Mouse (Mus musculus) right cerebral cortex, postnatal 14 days (tissue): ENCODE measurements around the gene Gm13691.
"Not testable (repeated sequence)": the region's sequence is repeated elsewhere in the genome, so short reads cannot be mapped to it uniquely, and the experiment has no call there.

ENCODE experiments used
- DNase-seq: peaks from one replicate; pipeline ENCODE4 v3.0.0; 2022

The Gm13691 gene

GRCm38 (mm10) chr2:83990253-83990652 is at the start of gene Gm13691:
TSS of gene Gm13691 (plus strand) at chr2:83990553.
- DNase-seq: not testable (repeated sequence)

DNA sequence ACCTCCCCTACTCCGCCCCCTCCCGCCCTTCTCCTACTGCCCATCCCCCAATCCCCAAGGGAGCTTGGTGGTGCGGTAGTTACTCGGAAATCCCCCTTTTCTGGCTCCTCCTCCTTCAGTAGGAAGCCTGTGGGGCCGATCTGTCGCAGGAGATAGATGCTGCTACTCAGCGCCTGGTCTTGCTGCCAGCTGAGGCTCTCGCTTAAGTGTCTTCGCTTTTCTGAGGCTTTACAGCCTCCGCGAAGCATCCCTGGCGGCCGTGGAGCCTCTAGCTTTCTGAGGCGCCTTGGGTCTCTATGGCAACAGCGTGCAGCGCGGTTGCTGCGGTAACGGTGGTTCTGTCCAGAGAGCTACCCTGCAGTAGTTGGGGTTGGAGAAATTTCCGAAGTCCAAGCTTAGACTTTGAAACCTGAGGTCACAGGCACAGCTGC is 49.4 kb upstream of the Gm13691 start, which contains the start of gene Zswim2:
Gene Zswim2, minus strand, starts transcription at position 298 of the 431 bp plus-strand sequence.
- DNase-seq: peak; percentile 88

DNA sequence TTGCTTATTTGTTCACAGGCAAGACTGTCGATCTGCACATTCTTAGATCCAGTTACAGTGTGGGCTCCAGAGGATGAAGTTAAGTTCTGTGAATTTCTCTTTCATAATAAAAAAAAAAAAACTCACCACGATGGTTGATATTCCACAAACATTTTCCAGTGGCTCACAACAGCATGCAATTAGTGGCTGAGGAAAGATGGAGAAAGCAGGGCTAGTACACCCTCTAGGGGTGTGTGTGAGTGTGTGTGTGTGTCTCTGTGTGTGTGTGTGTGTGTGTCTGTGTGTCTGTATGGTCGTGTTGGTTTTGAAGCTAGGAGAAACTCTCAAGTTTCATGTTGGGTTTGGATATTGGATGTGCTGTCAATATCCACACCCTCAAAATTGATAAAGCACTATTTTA is 49.0 kb upstream of the Gm13691 start:
- no peak for DNase-seq

DNA sequence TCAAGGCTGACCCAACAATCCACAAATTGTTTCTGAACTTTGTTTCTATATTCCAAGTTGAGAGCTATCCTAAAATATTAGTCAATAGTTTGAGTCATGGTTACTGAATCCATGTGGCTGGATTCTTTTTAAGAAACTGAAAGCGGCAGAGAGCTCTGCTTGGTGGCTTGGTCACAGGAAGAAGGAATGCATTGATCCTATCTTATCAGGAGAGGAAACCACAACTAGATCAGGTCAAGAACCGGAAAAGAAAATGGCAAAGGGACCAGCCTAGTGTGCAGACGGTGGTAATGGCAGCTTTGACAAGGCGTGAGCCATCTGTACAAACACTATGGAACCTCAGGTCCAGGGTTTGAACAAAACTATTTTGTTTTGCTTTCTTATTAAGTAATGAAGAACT is 48.6 kb upstream of the Gm13691 start:
- no peak for DNase-seq

GRCm38 (mm10) chr2:83955393-83955792 is 35.0 kb upstream of the Gm13691 start, which contains the start of gene Gm13698:
TSS of gene Gm13698 (plus strand) at chr2:83955693.
- not testable (repeated sequence) for DNase-seq

- DNase-seq: not testable (repeated sequence)
Measured at GRCm38 (mm10) chr2:83961203-83961602, 29.1 kb upstream of the Gm13691 start, which contains the start of gene Gm13693. TSS of gene Gm13693 (plus strand) at chr2:83961503.

DNA sequence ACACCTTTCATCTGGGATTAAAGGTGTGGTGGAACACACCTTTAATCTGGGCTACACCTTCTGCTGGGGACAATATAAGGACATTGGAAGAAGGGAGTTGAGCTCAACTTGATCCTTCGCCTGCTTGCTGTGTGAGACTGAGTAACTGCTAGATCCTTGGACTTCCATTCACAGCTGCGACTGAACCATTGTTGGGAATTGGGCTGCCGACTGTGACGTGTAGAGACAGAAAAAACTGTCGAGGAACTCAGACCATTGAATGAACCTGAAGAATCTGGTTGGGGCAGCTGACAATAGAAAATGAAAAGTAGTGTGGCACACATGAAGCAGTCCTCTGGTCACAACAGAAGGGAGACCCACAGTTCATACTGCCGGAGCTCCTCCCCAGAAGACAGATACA is 23.3 kb upstream of the Gm13691 start, which contains the start of gene Gm13695:
Gene Gm13695, plus strand, starts transcription at position 301 of the 400 bp plus-strand sequence.
- DNase-seq: not testable (repeated sequence)

GRCm38 (mm10) chr2:83972823-83973222 is 17.5 kb upstream of the Gm13691 start, which contains the start of gene Gm13696:
TSS of gene Gm13696 (plus strand) at chr2:83973123.
- DNase-seq: not testable (repeated sequence)

DNA sequence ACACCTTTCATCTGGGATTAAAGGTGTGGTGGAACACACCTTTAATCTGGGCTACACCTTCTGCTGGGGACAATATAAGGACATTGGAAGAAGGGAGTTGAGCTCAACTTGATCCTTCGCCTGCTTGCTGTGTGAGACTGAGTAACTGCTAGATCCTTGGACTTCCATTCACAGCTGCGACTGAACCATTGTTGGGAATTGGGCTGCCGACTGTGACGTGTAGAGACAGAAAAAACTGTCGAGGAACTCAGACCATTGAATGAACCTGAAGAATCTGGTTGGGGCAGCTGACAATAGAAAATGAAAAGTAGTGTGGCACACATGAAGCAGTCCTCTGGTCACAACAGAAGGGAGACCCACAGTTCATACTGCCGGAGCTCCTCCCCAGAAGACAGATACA is 11.7 kb upstream of the Gm13691 start, which contains the start of gene Gm13694:
Gene Gm13694, plus strand, starts transcription at position 301 of the 400 bp plus-strand sequence.
- DNase-seq: not testable (repeated sequence)

DNA sequence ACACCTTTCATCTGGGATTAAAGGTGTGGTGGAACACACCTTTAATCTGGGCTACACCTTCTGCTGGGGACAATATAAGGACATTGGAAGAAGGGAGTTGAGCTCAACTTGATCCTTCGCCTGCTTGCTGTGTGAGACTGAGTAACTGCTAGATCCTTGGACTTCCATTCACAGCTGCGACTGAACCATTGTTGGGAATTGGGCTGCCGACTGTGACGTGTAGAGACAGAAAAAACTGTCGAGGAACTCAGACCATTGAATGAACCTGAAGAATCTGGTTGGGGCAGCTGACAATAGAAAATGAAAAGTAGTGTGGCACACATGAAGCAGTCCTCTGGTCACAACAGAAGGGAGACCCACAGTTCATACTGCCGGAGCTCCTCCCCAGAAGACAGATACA is 5.9 kb upstream of the Gm13691 start, which contains the start of gene Gm13697:
Gene Gm13697, plus strand, starts transcription at position 301 of the 400 bp plus-strand sequence.
- not testable (repeated sequence) for DNase-seq

GRCm38 (mm10) chr2:83993639-83994255 is 3.4 kb downstream of the Gm13691 start:
- not testable (repeated sequence) for DNase-seq

- not testable (repeated sequence) for DNase-seq
Measured at GRCm38 (mm10) chr2:83994526-83994925, 4.2 kb downstream of the Gm13691 start.

DNA sequence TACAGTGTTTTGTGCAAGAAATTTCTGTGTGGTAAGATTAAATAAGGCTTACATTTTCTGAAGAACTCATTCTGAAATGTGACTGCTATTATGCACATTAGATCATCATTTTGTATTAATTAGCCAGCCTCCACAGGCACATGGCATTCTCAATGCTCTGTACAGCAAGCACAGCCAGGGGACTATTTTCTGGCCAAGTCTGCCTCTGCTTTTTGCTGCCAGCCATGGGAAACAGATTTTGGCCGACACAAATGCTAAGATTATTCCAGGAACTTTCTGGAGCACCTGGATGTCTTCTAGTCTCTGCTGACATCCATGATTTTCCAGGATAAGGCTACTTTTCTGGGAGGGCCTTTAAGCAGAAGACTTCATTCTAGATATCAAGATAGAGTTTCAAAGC is 18.6 kb downstream of the Gm13691 start:
- DNase-seq: no peak

DNA sequence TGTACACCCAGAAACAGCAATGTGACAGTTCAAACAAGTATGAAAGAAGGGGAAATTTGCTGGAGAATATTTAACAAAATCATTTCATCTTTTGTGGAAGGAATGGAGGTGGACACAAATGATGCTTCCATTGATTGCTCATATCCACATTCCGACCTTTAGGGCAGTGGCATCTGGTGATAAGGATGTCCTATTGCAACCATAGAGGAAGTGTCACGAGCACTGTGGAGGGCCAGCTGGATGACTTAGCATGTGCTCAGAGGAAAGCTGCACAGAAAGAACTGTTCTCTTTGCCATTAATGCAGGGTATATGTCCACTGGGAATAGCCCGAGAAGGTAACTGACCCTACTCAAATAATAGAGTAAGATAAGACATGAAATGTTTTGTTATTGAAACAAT is 19.5 kb downstream of the Gm13691 start:
- DNase-seq: no peak

DNA sequence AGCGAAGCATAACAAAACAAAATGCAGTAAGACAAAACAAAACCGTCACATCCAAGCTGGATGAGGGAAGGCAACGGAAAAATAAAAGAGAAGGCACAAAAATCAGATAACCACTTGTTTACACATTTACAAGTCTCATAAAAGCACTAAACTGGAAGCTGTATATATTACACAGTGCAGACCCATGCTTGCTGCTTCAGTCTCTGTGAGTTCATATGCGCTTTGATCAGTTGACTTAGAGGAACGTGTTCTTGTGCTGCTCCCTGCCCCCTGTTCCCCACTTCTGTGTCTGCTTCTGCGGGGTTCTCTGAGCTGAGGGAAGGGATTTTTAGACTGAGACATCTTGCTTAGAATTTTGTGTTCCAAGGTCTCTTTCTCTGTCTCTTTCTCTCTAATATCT is 24.2 kb downstream of the Gm13691 start:
- no peak for DNase-seq

DNA sequence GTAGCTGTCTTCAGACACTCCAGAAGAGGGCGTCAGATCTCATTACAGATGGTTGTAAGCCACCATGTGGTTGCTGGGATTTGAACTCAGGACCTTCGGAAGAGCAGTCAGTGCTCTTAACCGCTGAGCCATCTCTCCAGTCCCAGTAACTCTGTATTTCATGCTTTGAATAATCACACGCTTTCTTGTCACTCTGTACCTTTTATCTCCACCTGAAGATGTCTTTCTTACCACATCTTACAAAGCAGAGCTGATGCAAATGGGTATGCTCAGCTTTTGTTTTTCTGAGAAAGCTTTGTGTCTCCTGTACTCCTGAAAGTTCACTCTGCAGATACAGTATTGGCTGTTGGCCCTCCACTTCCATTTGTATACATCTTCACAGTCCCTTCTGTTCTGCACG is 25.9 kb downstream of the Gm13691 start:
- not testable (repeated sequence) for DNase-seq

DNA sequence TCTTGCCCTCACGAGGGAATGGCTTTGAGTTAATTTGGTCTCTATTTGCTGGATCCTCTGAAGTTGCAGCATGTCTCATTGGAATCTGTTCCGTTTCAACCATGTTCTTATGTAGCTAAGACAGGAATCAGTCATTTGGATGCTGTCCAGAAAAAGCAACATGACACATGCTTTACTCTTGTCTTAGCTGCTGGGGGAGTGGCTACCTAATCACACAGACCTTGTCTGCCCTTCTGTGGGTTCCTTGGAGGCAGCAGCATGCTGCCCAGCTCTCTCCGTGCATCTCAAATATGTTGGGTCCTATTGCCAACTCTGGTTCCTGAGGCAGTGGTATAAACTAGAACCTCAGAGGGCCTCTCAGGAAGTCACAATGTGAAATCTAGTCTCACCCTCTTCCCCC is 28.0 kb downstream of the Gm13691 start:
- DNase-seq: no peak

DNA sequence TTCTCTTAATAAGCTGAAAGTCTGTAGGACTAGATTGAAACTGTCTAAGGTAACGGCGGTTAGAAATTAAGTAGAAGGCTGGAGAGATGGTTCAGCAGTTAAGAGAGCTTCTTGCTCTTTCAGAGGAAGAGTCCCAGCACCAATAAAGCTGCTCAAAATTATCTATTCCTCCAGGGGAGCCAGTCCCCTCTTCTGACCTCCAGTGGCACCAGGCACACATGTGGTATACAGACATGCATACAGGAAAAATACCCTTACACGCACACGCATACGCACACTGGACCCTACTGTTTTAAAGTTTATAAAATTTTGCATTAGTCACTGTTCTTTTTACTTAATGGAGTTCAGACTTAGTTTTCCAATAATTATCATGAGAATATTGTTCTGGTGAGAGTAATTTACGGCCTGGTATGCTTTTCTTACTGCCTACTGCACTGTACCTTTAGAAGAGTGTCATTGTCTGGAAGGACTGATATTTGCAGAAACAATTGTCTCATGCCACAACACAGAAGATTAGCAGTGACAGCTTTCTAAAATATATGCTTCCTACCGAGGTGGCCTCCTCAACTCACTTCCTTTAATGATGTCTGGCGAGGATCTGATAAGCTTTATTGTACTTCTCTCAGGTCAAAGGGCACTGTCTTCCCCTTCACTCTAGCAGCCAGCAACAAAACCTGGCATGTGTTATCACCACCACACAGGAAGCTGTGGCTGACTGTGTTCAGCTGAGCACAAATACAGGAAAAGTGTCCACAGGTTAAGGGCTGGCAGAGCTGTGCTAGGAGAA is 29.4 kb downstream of the Gm13691 start:
- DNase-seq: no peak

- no peak for DNase-seq
Measured at GRCm38 (mm10) chr2:84021930-84022329, 31.6 kb downstream of the Gm13691 start.

GRCm38 (mm10) chr2:84022905-84023304 is 32.6 kb downstream of the Gm13691 start:
- DNase-seq: no peak

GRCm38 (mm10) chr2:84023319-84023718 is 33.0 kb downstream of the Gm13691 start:
- no peak for DNase-seq

GRCm38 (mm10) chr2:84025217-84025616 is 34.9 kb downstream of the Gm13691 start:
- DNase-seq: no peak

GRCm38 (mm10) chr2:84032505-84032904 is 42.2 kb downstream of the Gm13691 start:
- no peak for DNase-seq

DNA sequence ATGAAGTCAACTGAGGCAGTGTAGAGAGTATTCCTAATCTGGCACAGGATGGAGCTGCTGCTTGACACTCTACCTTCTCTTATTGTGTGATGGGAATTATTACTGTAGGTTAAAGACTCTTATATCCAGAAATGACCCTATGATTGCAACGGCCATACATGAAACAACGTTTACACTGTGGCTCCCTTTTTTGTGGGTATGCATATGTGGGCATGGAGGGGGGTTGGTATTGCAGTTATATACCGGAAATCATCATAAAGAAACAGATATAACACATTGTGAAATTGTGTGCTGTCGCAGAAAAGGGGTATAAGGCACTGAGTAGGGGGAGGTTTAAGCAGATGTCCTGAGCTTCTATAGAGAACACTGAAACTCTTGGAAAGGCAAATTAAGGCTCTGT is 45.6 kb downstream of the Gm13691 start:
- DNase-seq: no peak
